11 mouse cellular contexts compared by ENCODE assay signal in genomic region chr6:67510752-67511151, GRCm38 (mm10). TPM values are rescaled to one million over a fixed set of nuclear protein-coding genes. Genes with fewer than 3 reads are reported as not detected.
DNase-seq lines count a peak whose midpoint lies in the region; ATAC-seq lines count a peak whose summit lies in the region.
"Had no signal": no experiment of that assay in that cellular context is flagged by ENCODE, and none has a peak within 500 bp of the region (broad histone marks: within the 10 kb centered on the region; RNA-seq: fewer than 3 reads in every experiment).

No protein-coding gene starts in this region.

- H3K4me3 ChIP-seq in hindbrain, embryonic 14.5 days (replicated peaks; ENCODE audit: low read length), result no peak overlapping the region
- H3K4me3 ChIP-seq in hindbrain, embryonic 12.5 days, result no peak overlapping the region
- H3K4me3 ChIP-seq: embryonic facial prominence, embryonic 13.5 days had no signal

- H3K4me1 ChIP-seq in hindbrain, embryonic 14.5 days (replicated peaks; ENCODE audit: control insufficient read depth, insufficient read depth, low read length), result no peaks in the 10 kb centered on the region
- H3K4me1 ChIP-seq in hindbrain, embryonic 12.5 days, result no peaks in the 10 kb centered on the region
- H3K4me1 ChIP-seq: embryonic facial prominence, embryonic 13.5 days had no signal

- H3K27ac ChIP-seq in hindbrain, embryonic 14.5 days, result no peak overlapping the region
- no peak overlapping the region for H3K27ac ChIP-seq in hindbrain, embryonic 12.5 days
- H3K27ac ChIP-seq: embryonic facial prominence, embryonic 13.5 days had no signal

- no peaks in the 10 kb centered on the region for H3K9me3 ChIP-seq in hindbrain, embryonic 14.5 days (ENCODE audit: control insufficient read depth, low read length)
- H3K9me3 ChIP-seq in hindbrain, embryonic 12.5 days (replicated peaks), result no peaks in the 10 kb centered on the region
- H3K9me3 ChIP-seq: embryonic facial prominence, embryonic 13.5 days had no signal

- peak; percentile 42 for DNase-seq in hindbrain, embryonic 14.5 days (ENCODE audit: low spot score)
- DNase-seq in ES-CJ7 (ENCODE audit: low read depth, low spot score) (peak; percentile 52), MN1 (ENCODE audit: low spot score) (no peak)
- DNase-seq in adrenal gland, adult 2 months, result peak; percentile 44
- peak; percentile 71 for DNase-seq in kidney, adult 18-20 months
- peak; percentile 57 for DNase-seq in lung, postnatal 14 days
- DNase-seq in spleen, postnatal 10 days (ENCODE audit: low spot score in 2 of 2), result peak; percentile 31 to 63

- H3K27me3 ChIP-seq in hindbrain, embryonic 14.5 days (ENCODE audit: control insufficient read depth, insufficient read depth, low read length), result no peaks in the 10 kb centered on the region
- H3K27me3 ChIP-seq in hindbrain, embryonic 12.5 days, result no peaks in the 10 kb centered on the region
- H3K27me3 ChIP-seq: embryonic facial prominence, embryonic 13.5 days had no signal

- no peaks in the 10 kb centered on the region for H3K36me3 ChIP-seq in hindbrain, embryonic 14.5 days (replicated peaks; ENCODE audit: control insufficient read depth, insufficient read depth)
- no peaks in the 10 kb centered on the region for H3K36me3 ChIP-seq in hindbrain, embryonic 12.5 days
- H3K36me3 ChIP-seq: embryonic facial prominence, embryonic 13.5 days had no signal

- H3K9ac ChIP-seq in hindbrain, embryonic 14.5 days, result no peak overlapping the region
- H3K9ac ChIP-seq in hindbrain, embryonic 12.5 days, result no peak overlapping the region
- H3K9ac ChIP-seq: embryonic facial prominence, embryonic 13.5 days had no signal

- peak; percentile 51; the same call in 1 of the 2 replicates for ATAC-seq in hindbrain, embryonic 14.5 days (ENCODE audit: low FRiP score)
- no peak for ATAC-seq in hindbrain, embryonic 12.5 days (ENCODE audit: low FRiP score)

- no peak overlapping the region for H3K4me2 ChIP-seq in hindbrain, embryonic 14.5 days (replicated peaks)
- H3K4me2 ChIP-seq in hindbrain, embryonic 12.5 days (replicated peaks), result no peak overlapping the region
- H3K4me2 ChIP-seq: embryonic facial prominence, embryonic 13.5 days had no signal

RNA-seq across cellular contexts. Expression of gene Il23r, which starts 19.1 kb away (rescaled TPM):
- polyA plus RNA-seq in hindbrain, embryonic 14.5 days (2014; fragmentation: Nextera tagmentation; extraction: Ambion mirVana), result not detected in 2 replicates
- polyA plus RNA-seq in hindbrain, embryonic 12.5 days (2016; fragmentation: Nextera tagmentation; extraction: Ambion mirVana), result not detected in 2 replicates
- 10 to 100 TPM in 1 of 2 experiments, 1 to 10 TPM in 1; 7.3 to 12.3 TPM for total RNA-seq in adrenal gland, adult 2 months (2021)
- 0.03 and 0.08 TPM in 2 replicates for polyA plus RNA-seq in adrenal gland, adult 2 months (2012; rRNA removed)
- polyA plus RNA-seq: embryonic facial prominence, embryonic 13.5 days; limb, embryonic 14.5 days; stomach, embryonic 14.5 days had no signal

RNA-seq across cellular contexts. Expression of gene Tacstd2, which starts 24.8 kb away (rescaled TPM):
- 0.85 and 0.94 TPM in 2 replicates for polyA plus RNA-seq in hindbrain, embryonic 14.5 days (2014; fragmentation: Nextera tagmentation; extraction: Ambion mirVana)
- 6.2 and 6.5 TPM in 2 replicates for polyA plus RNA-seq in hindbrain, embryonic 12.5 days (2016; fragmentation: Nextera tagmentation; extraction: Ambion mirVana)
- not detected for total RNA-seq in adrenal gland, adult 2 months (2021)
- 0.11 TPM in 1 of 2 replicates, not detected in the other for polyA plus RNA-seq in adrenal gland, adult 2 months (2012; rRNA removed)
